In genomic region chr2:114023383-114023782, GRCm38 (mm10) we compare ENCODE assay signal across 25 mouse cellular contexts. TPM values are rescaled to one million over a fixed set of nuclear protein-coding genes. Genes with fewer than 3 reads are reported as not detected.
"Had no signal": no experiment of that assay in that cellular context is flagged by ENCODE, and none has a peak within 500 bp of the region (broad histone marks: within the 10 kb centered on the region; RNA-seq: fewer than 3 reads in every experiment).

No protein-coding gene starts in this region.

- ATAC-seq: liver, embryonic 12.5 days; midbrain, embryonic 16.5 days had no signal

- H3K36me3 ChIP-seq: liver, embryonic 12.5 days; midbrain, embryonic 10.5 days; midbrain, embryonic 12.5 days; neural tube, embryonic 13.5 days; neural tube, embryonic 15.5 days had no signal

- H3K4me3 ChIP-seq: liver, embryonic 12.5 days; midbrain, embryonic 10.5 days; midbrain, embryonic 12.5 days; myocyte; neural tube, embryonic 13.5 days; neural tube, embryonic 15.5 days had no signal

- H3K27ac ChIP-seq: liver, embryonic 12.5 days; liver, embryonic 14.5 days; midbrain, embryonic 10.5 days; midbrain, embryonic 12.5 days; neural tube, embryonic 13.5 days; neural tube, embryonic 15.5 days had no signal

- H3K9ac ChIP-seq: liver, embryonic 12.5 days; liver, embryonic 14.5 days; midbrain, embryonic 12.5 days; neural tube, embryonic 13.5 days; neural tube, embryonic 15.5 days had no signal

- H3K9me3 ChIP-seq: liver, embryonic 12.5 days; midbrain, embryonic 10.5 days; midbrain, embryonic 12.5 days; neural tube, embryonic 13.5 days; neural tube, embryonic 15.5 days had no signal

- DNase-seq: lung, adult 2 months; lung, postnatal 10 days; lung, postnatal 4 days; midbrain, embryonic 14.5 days; retina, postnatal 1 day; right cerebral cortex, adult 18-20 months; right cerebral cortex, postnatal 25 days; right cerebral cortex, postnatal 4 days; spleen, adult 18-20 months; thymus, adult 18-20 months; thymus, postnatal 14 days; thymus, postnatal 36 days had no signal

- H3K27me3 ChIP-seq: liver, embryonic 12.5 days; midbrain, embryonic 12.5 days; neural tube, embryonic 13.5 days; neural tube, embryonic 15.5 days had no signal

- H3K4me1 ChIP-seq: liver, embryonic 12.5 days; midbrain, embryonic 10.5 days had no signal

- H3K4me2 ChIP-seq: liver, embryonic 12.5 days; midbrain, embryonic 12.5 days; neural tube, embryonic 13.5 days; neural tube, embryonic 15.5 days had no signal

RNA-seq across cellular contexts. Expression of gene Gjd2, which starts 10.0 kb away (rescaled TPM):
- total RNA-seq: megakaryocyte, adult 5-6 weeks; megakaryocyte-erythroid progenitor cell, adult 5-6 weeks had no signal
- polyA plus RNA-seq: liver, embryonic 14.5 days; liver, embryonic 16.5 days; myocyte; small intestine, adult 2 months; thymus, postnatal 0 days had no signal

RNA-seq across cellular contexts. Expression of gene Actc1, which starts 30.0 kb away (rescaled TPM):
- total RNA-seq: megakaryocyte, adult 5-6 weeks; megakaryocyte-erythroid progenitor cell, adult 5-6 weeks had no signal
